Mouse (Mus musculus): ENCODE results near the gene Gm32742.

GRCm38 (mm10) chr9:51169133-51169532 lies 3.8 kb upstream of the Gm32742 start:
- TF ChIP-seq CTCF (IDR thresholded peaks at IDR 0.05): no peak
- TF ChIP-seq EP300 (IDR thresholded peaks at IDR 0.05): no peak; the same call in 1 of the 2 replicates
